Mouse (Mus musculus) heart, adult 2 months (tissue): ENCODE measurements around the gene Txnrd2. TPM values are rescaled to one million over a fixed set of nuclear protein-coding genes. Genes with fewer than 3 reads are reported as not detected.

Experiments
- DNase-seq, 2 experiments: peaks; one replicate each; pipeline ENCODE4 v3.0.0; 2021
- H3K27ac ChIP-seq: fragments of 200-600 bp; 2 replicates; pipeline ENCODE4 v1.8.1; 2022
- H3K27me3 ChIP-seq: fragments of 200-500 bp; 2 replicates; pipeline ENCODE4 v1.6.1; 2012; ENCODE audit warnings: mild to moderate bottlenecking, low read length, inconsistent platforms, mixed read lengths; ENCODE audit not compliant: control insufficient read depth, insufficient read depth
- H3K36me3 ChIP-seq: fragments of 200-500 bp; 2 replicates; pipeline ENCODE4 v1.6.1; 2012; ENCODE audit warnings: low read length, inconsistent platforms; ENCODE audit not compliant: control insufficient read depth, insufficient read depth
- H3K4me1 ChIP-seq: fragments of 200-500 bp; 2 replicates; pipeline ENCODE4 v1.6.1; 2011; ENCODE audit warnings: low read length; ENCODE audit not compliant: control insufficient read depth, insufficient read depth
- H3K4me3 ChIP-seq: fragments of 200-600 bp; 2 replicates; pipeline ENCODE4 v1.8.1; 2022
- H3K79me2 ChIP-seq: fragments of 200-500 bp; replicated peaks from 2 replicates; pipeline ENCODE4 v1.6.1; 2012; ENCODE audit warnings: mild to moderate bottlenecking, inconsistent platforms, low read length, moderate library complexity, mixed read lengths; ENCODE audit not compliant: control insufficient read depth, insufficient read depth
- H3K9ac ChIP-seq: fragments of 200-500 bp; 2 replicates; pipeline ENCODE4 v1.6.1; 2012; ENCODE audit warnings: low read depth, mild to moderate bottlenecking, control low read depth, inconsistent platforms, low read length, mixed read lengths
- CTCF ChIP-seq: fragments of 200-600 bp; IDR thresholded peaks from 2 replicates; pipeline ENCODE4 v1.8.1; 2022; ENCODE audit warnings: antibody characterized with exemption, mild to moderate bottlenecking, moderate library complexity
- EP300 ChIP-seq: fragments of 200-500 bp; IDR thresholded peaks from 2 replicates; pipeline ENCODE4 v1.6.1; 2011; ENCODE audit warnings: low read depth, low read length, control low read depth; ENCODE audit not compliant: insufficient read depth
- POLR2A ChIP-seq: fragments of 200-500 bp; IDR thresholded peaks from 2 replicates; pipeline ENCODE4 v1.6.1; 2011; ENCODE audit warnings: mild to moderate bottlenecking, low read depth, low read length, control low read depth; ENCODE audit not compliant: insufficient read depth
- WGBS: fragments of 180-500 bp; shearing (Covaris S2); methylation state at CpG from one replicate; pipeline ENCODE4 v1.1.7; 2018; 5-methylcytosine and 5-hydroxymethylcytosine counted together
- intact Hi-C: fragments of 180-260 bp; cut with DNase I; formaldehyde crosslinking; loops from one replicate; pipeline ENCODE4 v1.15.1; 2025
- polyA plus RNA-seq: library from polyadenylated mRNA; depleted of rRNA; stranded (reverse); fragments of >200 nt; gene quantifications from 2 replicates; pipeline ENCODE4 v1.2.3, GENCODE M21; 2012
- total RNA-seq, 2 experiments: library from RNA; stranded (reverse); gene quantifications; 2 replicates each; pipeline ENCODE4 v1.2.3; 2021

Txnrd2 gene
- total and polyA plus RNA-seq, 3 experiments, result 35.1 to 39.7 (median 37.6) TPM

GRCm38 (mm10) chr16:18459335-18459954 lies 33.3 kb downstream of the Txnrd2 start:
- WGBS, result 38% methylated on average over 12 of the region's 12 CpGs
- no peaks in the 10 kb centered on the region for H3K27me3 ChIP-seq
- H3K79me2 ChIP-seq, result no peaks in the 10 kb centered on the region
- H3K27ac ChIP-seq, result no peak overlapping the region; the same call in 1 of the 2 replicates
- H3K4me3 ChIP-seq, result no peak overlapping the region
- H3K36me3 ChIP-seq, result no peaks in the 10 kb centered on the region
- no peak for DNase-seq
- H3K4me1 ChIP-seq, result peaks cover 22% of the 10 kb centered on the region
- H3K9ac ChIP-seq, result peak overlapping the region; percentile 37; the same call in 1 of the 2 replicates
- intact Hi-C loops, result no loop called here
- no peak for TF ChIP-seq CTCF
- no peak for TF ChIP-seq POLR2A
- no peak for TF ChIP-seq EP300

GRCm38 (mm10) chr16:18459955-18460370 lies 33.8 kb downstream of the Txnrd2 start:
- H3K4me1 ChIP-seq, result peaks cover 26% of the 10 kb centered on the region
- WGBS, result 37% methylated on average over 11 of the region's 11 CpGs
- no peaks in the 10 kb centered on the region for H3K27me3 ChIP-seq
- intact Hi-C loops, result no loop called here
- H3K27ac ChIP-seq, result no peak overlapping the region; the same call in 1 of the 2 replicates
- peak; percentile 49 to 58 for DNase-seq
- H3K4me3 ChIP-seq, result no peak overlapping the region
- TF ChIP-seq EP300 (no peak), CTCF (no peak), POLR2A (no peak)
- H3K9ac ChIP-seq, result peak overlapping the region; percentile 37; the same call in 1 of the 2 replicates
- no peaks in the 10 kb centered on the region for H3K36me3 ChIP-seq
- H3K79me2 ChIP-seq, result no peaks in the 10 kb centered on the region

DNA sequence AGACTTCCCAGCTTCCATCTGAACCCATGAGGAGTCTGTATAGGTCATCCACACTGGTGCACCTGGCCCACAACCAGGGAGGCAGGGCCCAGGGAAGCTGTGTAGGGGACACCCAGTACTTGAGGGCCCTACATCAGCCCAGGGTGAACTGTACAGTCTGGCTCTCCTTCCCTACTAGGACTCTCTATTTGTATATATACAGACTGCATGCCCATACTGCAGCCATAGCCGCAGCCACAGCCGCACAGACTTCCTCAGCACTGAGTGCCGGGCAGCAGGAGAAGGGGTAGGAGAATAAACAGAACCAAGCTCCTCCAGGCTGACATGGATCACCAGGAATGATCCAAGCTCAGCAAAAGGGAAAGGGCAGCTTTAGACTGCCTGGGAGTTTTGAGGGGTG lies 34.6 kb downstream of the Txnrd2 start:
- WGBS, result 98% methylated on average over 3 of the region's 3 CpGs
- no peaks in the 10 kb centered on the region for H3K79me2 ChIP-seq
- DNase-seq, result no peak
- H3K36me3 ChIP-seq, result no peaks in the 10 kb centered on the region
- H3K27ac ChIP-seq, result no peak overlapping the region
- no peak for TF ChIP-seq EP300
- no peak for TF ChIP-seq POLR2A
- no peak for TF ChIP-seq CTCF
- intact Hi-C loops, result no loop called here
- H3K27me3 ChIP-seq, result no peaks in the 10 kb centered on the region
- H3K9ac ChIP-seq, result no peak overlapping the region
- peaks cover 26% of the 10 kb centered on the region for H3K4me1 ChIP-seq
- no peak overlapping the region for H3K4me3 ChIP-seq

DNA sequence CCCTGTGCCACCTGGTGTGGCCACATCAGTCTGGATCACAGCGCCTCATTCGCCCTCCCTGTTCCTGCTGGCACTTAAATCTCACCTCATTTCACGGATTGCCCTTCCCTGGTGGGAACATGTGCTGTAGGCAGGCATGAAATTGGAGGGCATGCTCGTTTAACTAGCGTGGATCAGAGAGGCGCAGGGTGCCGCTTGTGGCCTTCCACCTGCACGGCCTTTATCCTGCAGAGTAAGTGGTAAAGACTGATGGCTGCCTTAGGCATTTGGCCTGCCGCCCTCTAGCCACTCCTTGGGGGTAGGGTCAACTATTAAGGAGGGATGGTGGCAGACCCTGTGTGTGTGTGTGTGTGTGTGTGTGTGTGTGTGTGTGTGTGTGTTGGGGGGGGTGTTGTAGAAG lies 35.8 kb downstream of the Txnrd2 start:
- no peak overlapping the region for H3K27ac ChIP-seq
- 92% methylated on average over 9 of the region's 9 CpGs for WGBS
- intact Hi-C loops, result no loop called here
- H3K36me3 ChIP-seq, result no peaks in the 10 kb centered on the region
- TF ChIP-seq EP300 (no peak), POLR2A (no peak), CTCF (no peak)
- H3K27me3 ChIP-seq, result no peaks in the 10 kb centered on the region
- no peaks in the 10 kb centered on the region for H3K79me2 ChIP-seq
- no peak overlapping the region for H3K4me3 ChIP-seq
- no peak overlapping the region for H3K9ac ChIP-seq
- H3K4me1 ChIP-seq, result peaks cover 26% of the 10 kb centered on the region
- DNase-seq, result no peak

GRCm38 (mm10) chr16:18462598-18462997 lies 36.4 kb downstream of the Txnrd2 start:
- Histone ChIP-seq H3K27me3 (no peaks in the 10 kb centered on the region), H3K4me3 (no peak overlapping the region), H3K9ac (no peak overlapping the region), H3K79me2 (no peaks in the 10 kb centered on the region), H3K27ac (peak overlapping the region; percentile 20; the same call in 1 of the 2 replicates), H3K36me3 (no peaks in the 10 kb centered on the region), H3K4me1 (peaks cover 26% of the 10 kb centered on the region)
- 54% methylated on average over 8 of the region's 8 CpGs for WGBS
- TF ChIP-seq CTCF, result no peak
- TF ChIP-seq EP300, result no peak
- TF ChIP-seq POLR2A, result no peak
- peak; percentile 41 to 48 for DNase-seq
- intact Hi-C loops, result no loop called here

GRCm38 (mm10) chr16:18464271-18464670 lies 38.1 kb downstream of the Txnrd2 start:
- DNase-seq, result peak; percentile 58 to 70
- Histone ChIP-seq H3K27me3 (no peaks in the 10 kb centered on the region), H3K36me3 (no peaks in the 10 kb centered on the region), H3K4me1 (peaks cover 22% of the 10 kb centered on the region), H3K9ac (no peak overlapping the region), H3K27ac (peak overlapping the region; percentile 26), H3K79me2 (no peaks in the 10 kb centered on the region), H3K4me3 (no peak overlapping the region)
- TF ChIP-seq POLR2A (no peak), CTCF (no peak), EP300 (0 out of 2 replicates have a peak, but pooled peaks have one; percentile 44)
- intact Hi-C loops, result loop anchor here (2.0 kb wide), 1 partner anchor 35 kb away; the partner anchor contains the start of genes Gnb1l and Rtl10
- 37% methylated on average over 3 of the region's 3 CpGs for WGBS
